In genomic region chr11:117871911-117872584, GRCm38 (mm10) we compare ENCODE assay signal across 9 mouse cellular contexts. TPM values are rescaled to one million over a fixed set of nuclear protein-coding genes. Genes with fewer than 3 reads are reported as not detected.
DNase-seq lines count a peak whose midpoint lies in the region; ATAC-seq lines count a peak whose summit lies in the region.
"Had no signal": no experiment of that assay in that cellular context is flagged by ENCODE, and none has a peak within 500 bp of the region (broad histone marks: within the 10 kb centered on the region; RNA-seq: fewer than 3 reads in every experiment).

No protein-coding gene starts in this region.

- no peak overlapping the region for H3K9ac ChIP-seq in midbrain, embryonic 11.5 days (ENCODE audit: low read length)
- H3K9ac ChIP-seq in midbrain, embryonic 16.5 days (ENCODE audit: low read depth, low read length): 0 out of 2 replicates have a peak overlapping the region, but pooled peaks have one; percentile 25

- DNase-seq in midbrain, embryonic 10.5 days (ENCODE audit: low spot score): no peak
- no peak for DNase-seq in midbrain, embryonic 11.5 days (ENCODE audit: low spot score, missing footprints)
- peak; percentile 93 for DNase-seq in thymus, postnatal 25 days
- no peak for DNase-seq in yolk sac, embryonic 10.5 days (ENCODE audit: low spot score)
- no peak for DNase-seq in adrenal gland, postnatal 25 days
- no peak for DNase-seq in urinary bladder, adult 2 months (ENCODE audit: low spot score)

- H3K4me1 ChIP-seq in midbrain, embryonic 10.5 days: peaks cover 58% of the 10 kb centered on the region
- peaks cover 11% of the 10 kb centered on the region for H3K4me1 ChIP-seq in midbrain, embryonic 11.5 days (ENCODE audit: control insufficient read depth, insufficient read depth, low read length)
- peaks cover 7% of the 10 kb centered on the region for H3K4me1 ChIP-seq in midbrain, embryonic 16.5 days (ENCODE audit: control insufficient read depth, insufficient read depth, low read length)

- WGBS in midbrain, embryonic 10.5 days: 67% methylated on average over 12 of the region's 12 CpGs
- 64% methylated on average over 12 of the region's 12 CpGs for WGBS in midbrain, embryonic 11.5 days
- 64% methylated on average over 12 of the region's 12 CpGs for WGBS in midbrain, embryonic 16.5 days

- H3K27me3 ChIP-seq in midbrain, embryonic 10.5 days (ENCODE audit: low read depth, poor library complexity, severe bottlenecking): peaks cover 42% of the 10 kb centered on the region
- H3K27me3 ChIP-seq in midbrain, embryonic 11.5 days (ENCODE audit: control insufficient read depth, insufficient read depth, low read length): no peaks in the 10 kb centered on the region
- no peaks in the 10 kb centered on the region for H3K27me3 ChIP-seq in midbrain, embryonic 16.5 days (ENCODE audit: control insufficient read depth, insufficient read depth, low read depth, low read length)

- H3K4me2 ChIP-seq in midbrain, embryonic 11.5 days: no peak overlapping the region; the same call in 1 of the 2 replicates
- peak overlapping the region; percentile 77 for H3K4me2 ChIP-seq in midbrain, embryonic 16.5 days (ENCODE audit: low read length)

- 0 out of 2 replicates have a peak overlapping the region, but pooled peaks have one; percentile 84 for H3K27ac ChIP-seq in midbrain, embryonic 10.5 days (replicated peaks)
- H3K27ac ChIP-seq in midbrain, embryonic 11.5 days (ENCODE audit: low read depth, low read length): no peak overlapping the region; the same call in 1 of the 2 replicates
- no peak overlapping the region for H3K27ac ChIP-seq in midbrain, embryonic 16.5 days (ENCODE audit: low read length)

- H3K36me3 ChIP-seq in midbrain, embryonic 10.5 days: 0 out of 2 replicates have a peak, but pooled peaks cover 3% of the 10 kb centered on the region
- H3K36me3 ChIP-seq in midbrain, embryonic 11.5 days (ENCODE audit: control insufficient read depth, insufficient read depth, low read length): no peaks in the 10 kb centered on the region
- H3K36me3 ChIP-seq in midbrain, embryonic 16.5 days (ENCODE audit: control insufficient read depth, insufficient read depth, low read length): no peaks in the 10 kb centered on the region

- no peaks in the 10 kb centered on the region for H3K9me3 ChIP-seq in midbrain, embryonic 10.5 days (replicated peaks)
- H3K9me3 ChIP-seq in midbrain, embryonic 11.5 days (ENCODE audit: control insufficient read depth, low read length): no peaks in the 10 kb centered on the region
- no peaks in the 10 kb centered on the region for H3K9me3 ChIP-seq in midbrain, embryonic 16.5 days (replicated peaks; ENCODE audit: control insufficient read depth, low read length, poor library complexity, severe bottlenecking)

- no peak for ATAC-seq in midbrain, embryonic 11.5 days (ENCODE audit: low FRiP score)
- peak; percentile 78 for ATAC-seq in inflammation-experienced regulatory T-cells, adult 6 months
- ATAC-seq in midbrain, embryonic 16.5 days: no peak

- H3K4me3 ChIP-seq in midbrain, embryonic 10.5 days: peak overlapping the region; percentile 61
- no peak overlapping the region for H3K4me3 ChIP-seq in midbrain, embryonic 11.5 days (ENCODE audit: low read depth, low read length)
- peak overlapping the region; percentile 71; the same call in 1 of the 2 replicates for H3K4me3 ChIP-seq in midbrain, embryonic 16.5 days (ENCODE audit: low read depth, low read length)

RNA-seq across cellular contexts. Expression of gene Tha1, which starts 1.2 kb away (rescaled TPM):
- polyA plus RNA-seq in midbrain, embryonic 10.5 days (2016; fragmentation: Nextera tagmentation; extraction: Ambion mirVana): 5.0 and 5.2 TPM in 2 replicates
- polyA plus RNA-seq in midbrain, embryonic 11.5 days (2014; fragmentation: Nextera tagmentation; extraction: Ambion mirVana): 1.7 and 2.4 TPM in 2 replicates
- 10 to 100 TPM in 1 of 3 experiments, 1 to 10 TPM in 2; 8.5 to 12.7 (median 9.3) TPM for polyA plus RNA-seq in inflammation-experienced regulatory T-cells, adult 6 months (2017; shearing (Covaris generic))
- polyA plus RNA-seq in midbrain, embryonic 16.5 days (2015; fragmentation: Nextera tagmentation; extraction: Ambion mirVana): 4.2 and 5.0 TPM in 2 replicates
- total RNA-seq in adrenal gland, postnatal 25 days (2021): 14.8 and 16.7 TPM in 2 replicates
- 13.7 and 16.3 TPM in 2 replicates for polyA plus RNA-seq in urinary bladder, adult 2 months (2012; rRNA removed)

RNA-seq across cellular contexts. Expression of gene Tmem235, which starts 11.5 kb away (rescaled TPM):
- not detected in 2 replicates for polyA plus RNA-seq in midbrain, embryonic 10.5 days (2016; fragmentation: Nextera tagmentation; extraction: Ambion mirVana)
- polyA plus RNA-seq in midbrain, embryonic 11.5 days (2014; fragmentation: Nextera tagmentation; extraction: Ambion mirVana): not detected in 2 replicates
- not detected for polyA plus RNA-seq in inflammation-experienced regulatory T-cells, adult 6 months (2017; shearing (Covaris generic))
- polyA plus RNA-seq in midbrain, embryonic 16.5 days (2015; fragmentation: Nextera tagmentation; extraction: Ambion mirVana): not detected in 2 replicates
- not detected in 2 replicates for total RNA-seq in adrenal gland, postnatal 25 days (2021)
- polyA plus RNA-seq in urinary bladder, adult 2 months (2012; rRNA removed): not detected in 2 replicates
- total RNA-seq: gastrocnemius, adult 18-20 months had no signal

RNA-seq across cellular contexts. Expression of gene Birc5, which starts 23.0 kb away (rescaled TPM):
- polyA plus RNA-seq in midbrain, embryonic 10.5 days (2016; fragmentation: Nextera tagmentation; extraction: Ambion mirVana): 373 and 413 TPM in 2 replicates
- polyA plus RNA-seq in midbrain, embryonic 11.5 days (2014; fragmentation: Nextera tagmentation; extraction: Ambion mirVana): 346 and 363 TPM in 2 replicates
- 100 to 1,000 TPM in 1 of 3 experiments, 10 to 100 TPM in 2; 16.8 to 256 (median 23.6) TPM for polyA plus RNA-seq in inflammation-experienced regulatory T-cells, adult 6 months (2017; shearing (Covaris generic))
- 21.0 and 27.3 TPM in 2 replicates for polyA plus RNA-seq in midbrain, embryonic 16.5 days (2015; fragmentation: Nextera tagmentation; extraction: Ambion mirVana)
- total RNA-seq in adrenal gland, postnatal 25 days (2021): 5.2 and 8.5 TPM in 2 replicates
- polyA plus RNA-seq in urinary bladder, adult 2 months (2012; rRNA removed): 3.3 and 4.3 TPM in 2 replicates
- total RNA-seq: gastrocnemius, adult 18-20 months had no signal

RNA-seq across cellular contexts. Expression of gene Tk1, which starts 46.2 kb away (rescaled TPM):
- 123 and 137 TPM in 2 replicates for polyA plus RNA-seq in midbrain, embryonic 10.5 days (2016; fragmentation: Nextera tagmentation; extraction: Ambion mirVana)
- polyA plus RNA-seq in midbrain, embryonic 11.5 days (2014; fragmentation: Nextera tagmentation; extraction: Ambion mirVana): 87.1 and 89.7 TPM in 2 replicates
- polyA plus RNA-seq in inflammation-experienced regulatory T-cells, adult 6 months (2017; shearing (Covaris generic)): 100 to 1,000 TPM in 1 of 3 experiments, 10 to 100 TPM in 2; 27.3 to 126 (median 52.4) TPM
- polyA plus RNA-seq in midbrain, embryonic 16.5 days (2015; fragmentation: Nextera tagmentation; extraction: Ambion mirVana): 9.8 and 12.9 TPM in 2 replicates
- total RNA-seq in adrenal gland, postnatal 25 days (2021): 14.3 and 18.4 TPM in 2 replicates
- 6.5 and 8.8 TPM in 2 replicates for polyA plus RNA-seq in urinary bladder, adult 2 months (2012; rRNA removed)

RNA-seq across cellular contexts. Expression of gene Afmid, which starts 46.3 kb away (rescaled TPM):
- 3.5 TPM in 2 replicates for polyA plus RNA-seq in midbrain, embryonic 10.5 days (2016; fragmentation: Nextera tagmentation; extraction: Ambion mirVana)
- 2.8 and 3.9 TPM in 2 replicates for polyA plus RNA-seq in midbrain, embryonic 11.5 days (2014; fragmentation: Nextera tagmentation; extraction: Ambion mirVana)
- polyA plus RNA-seq in inflammation-experienced regulatory T-cells, adult 6 months (2017; shearing (Covaris generic)): 10 to 100 TPM; 32.7 to 39.5 (median 35.4) TPM
- 5.6 and 5.9 TPM in 2 replicates for polyA plus RNA-seq in midbrain, embryonic 16.5 days (2015; fragmentation: Nextera tagmentation; extraction: Ambion mirVana)
- 10.1 and 13.2 TPM in 2 replicates for total RNA-seq in adrenal gland, postnatal 25 days (2021)
- polyA plus RNA-seq in urinary bladder, adult 2 months (2012; rRNA removed): 11.8 and 13.1 TPM in 2 replicates
